Mouse (Mus musculus) forebrain, embryonic 15.5 days (tissue): ENCODE measurements around the gene Atp2b2. TPM values are rescaled to one million over a fixed set of nuclear protein-coding genes. Genes with fewer than 3 reads are reported as not detected.

Experiments used
- ATAC-seq: fragments of 200-750 bp; cut with Nextera tagmentation; replicated peaks from 2 replicates; pipeline ENCODE4 v1.8.0; 2017; ENCODE audit warnings: mild to moderate bottlenecking, moderate TSS enrichment, moderate library complexity
- H3K27ac ChIP-seq: fragments of 300-500 bp; sonication (generic); replicated peaks from 2 replicates; pipeline ENCODE4 v1.5.1; 2015; ENCODE audit warnings: mild to moderate bottlenecking, inconsistent platforms
- H3K27me3 ChIP-seq: fragments of 300-500 bp; sonication (generic); 2 replicates; pipeline ENCODE4 v1.6.1; 2015; ENCODE audit warnings: inconsistent platforms
- H3K36me3 ChIP-seq: fragments of 300-500 bp; sonication (generic); 2 replicates; pipeline ENCODE4 v1.6.1; 2015; ENCODE audit warnings: mild to moderate bottlenecking, inconsistent platforms
- H3K4me1 ChIP-seq: fragments of 300-500 bp; sonication (generic); 2 replicates; pipeline ENCODE4 v1.6.1; 2015; ENCODE audit warnings: inconsistent platforms
- H3K4me2 ChIP-seq: fragments of 300-500 bp; sonication (generic); replicated peaks from 2 replicates; pipeline ENCODE4 v1.6.1; 2015; ENCODE audit warnings: mild to moderate bottlenecking, inconsistent platforms
- H3K4me3 ChIP-seq: fragments of 300-500 bp; sonication (generic); 2 replicates; pipeline ENCODE4 v1.5.1; 2015; ENCODE audit warnings: mild to moderate bottlenecking, inconsistent platforms
- H3K9ac ChIP-seq: fragments of 300-500 bp; sonication (generic); replicated peaks from 2 replicates; pipeline ENCODE4 v1.6.1; 2015; ENCODE audit warnings: mild to moderate bottlenecking, inconsistent platforms
- H3K9me3 ChIP-seq: fragments of 300-500 bp; sonication (generic); 2 replicates; pipeline ENCODE4 v1.6.1; 2016; ENCODE audit warnings: inconsistent platforms
- WGBS: fragments of 180-500 bp; shearing (Covaris S2); methylation state at CpG from one replicate; pipeline ENCODE4 v1.1.7; 2015; ENCODE audit warnings: mixed read lengths; 5-methylcytosine and 5-hydroxymethylcytosine counted together
- polyA plus RNA-seq: library from polyadenylated mRNA; unstranded; fragments of >200 nt; fragmentation: Nextera tagmentation; extraction: Ambion mirVana; gene quantifications from 2 replicates; pipeline ENCODE4 v1.2.1, GENCODE M21; 2015

The Atp2b2 gene
- polyA plus RNA-seq, 1 experiment from 2014 or later: 28.8 TPM

- 81% methylated on average over 6 of the region's 6 CpGs for WGBS
- no peaks in the 10 kb centered on the region for H3K27me3 ChIP-seq
- H3K4me2 ChIP-seq: no peak overlapping the region
- no peak overlapping the region for H3K27ac ChIP-seq
- no peak overlapping the region for H3K9ac ChIP-seq
- no peaks in the 10 kb centered on the region for H3K36me3 ChIP-seq
- no peaks in the 10 kb centered on the region for H3K4me1 ChIP-seq
- H3K4me3 ChIP-seq: no peak overlapping the region
- H3K9me3 ChIP-seq: no peaks in the 10 kb centered on the region
- ATAC-seq: no peak
Measured at GRCm38 (mm10) chr6:114000928-114001327, 41.5 kb downstream of the Atp2b2 start.

- no peak for ATAC-seq
Measured at GRCm38 (mm10) chr6:114000304-114000703, 42.1 kb downstream of the Atp2b2 start.

GRCm38 (mm10) chr6:113998413-113998812 is 44.0 kb downstream of the Atp2b2 start:
- Histone ChIP-seq H3K4me2 (no peak overlapping the region), H3K27ac (no peak overlapping the region), H3K9me3 (no peaks in the 10 kb centered on the region), H3K4me1 (no peaks in the 10 kb centered on the region), H3K4me3 (no peak overlapping the region), H3K9ac (no peak overlapping the region), H3K36me3 (no peaks in the 10 kb centered on the region), H3K27me3 (no peaks in the 10 kb centered on the region)
- ATAC-seq: no peak
- WGBS: 73% methylated on average over 2 of the region's 2 CpGs

More at GRCm38 (mm10) chr6:114000304-114000703, 42.1 kb downstream of the Atp2b2 start:
- H3K4me3 ChIP-seq: no peak overlapping the region
- no peak overlapping the region for H3K9ac ChIP-seq
- no peaks in the 10 kb centered on the region for H3K36me3 ChIP-seq
- no peak overlapping the region for H3K4me2 ChIP-seq
- no peaks in the 10 kb centered on the region for H3K4me1 ChIP-seq
- H3K27ac ChIP-seq: no peak overlapping the region
- WGBS: 50% methylated on average over 7 of the region's 7 CpGs
- no peaks in the 10 kb centered on the region for H3K9me3 ChIP-seq
- no peaks in the 10 kb centered on the region for H3K27me3 ChIP-seq

- peaks cover 13% of the 10 kb centered on the region for H3K4me1 ChIP-seq
- no peaks in the 10 kb centered on the region for H3K9me3 ChIP-seq
- H3K36me3 ChIP-seq: no peaks in the 10 kb centered on the region
- no peak for ATAC-seq
- no peak overlapping the region for H3K4me2 ChIP-seq
- H3K27ac ChIP-seq: no peak overlapping the region
- no peak overlapping the region for H3K9ac ChIP-seq
- H3K27me3 ChIP-seq: no peaks in the 10 kb centered on the region
- WGBS: 97% methylated on average over 5 of the region's 5 CpGs
- no peak overlapping the region for H3K4me3 ChIP-seq
Measured at GRCm38 (mm10) chr6:113994176-113994575, 48.2 kb downstream of the Atp2b2 start.

DNA sequence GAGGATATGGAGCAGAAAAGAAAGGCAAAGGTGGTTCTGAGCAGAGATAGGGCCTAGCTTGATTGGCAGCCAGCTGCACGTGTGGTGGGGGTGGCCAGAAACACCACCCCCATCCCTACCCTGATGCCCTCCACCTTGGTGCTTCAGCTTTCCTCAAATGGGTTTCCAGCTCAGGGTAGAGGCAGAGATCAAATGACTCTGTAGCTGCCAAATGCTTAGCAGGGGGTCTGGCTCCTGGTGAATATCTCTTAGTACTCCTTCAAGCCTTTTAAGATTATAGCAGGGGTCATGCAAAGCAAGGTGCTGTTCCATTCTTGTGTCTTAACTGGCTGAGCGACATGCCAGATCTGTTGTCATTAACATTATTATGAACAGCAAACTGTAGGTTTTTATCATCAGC is 50.3 kb downstream of the Atp2b2 start:
- Histone ChIP-seq H3K27me3 (no peaks in the 10 kb centered on the region), H3K4me3 (no peak overlapping the region), H3K36me3 (no peaks in the 10 kb centered on the region), H3K4me1 (peaks cover 13% of the 10 kb centered on the region), H3K9ac (no peak overlapping the region), H3K9me3 (no peaks in the 10 kb centered on the region), H3K4me2 (no peak overlapping the region), H3K27ac (peak overlapping the region; percentile 59)
- ATAC-seq: no peak
- WGBS: 69% methylated on average over 2 of the region's 2 CpGs

GRCm38 (mm10) chr6:113991482-113991881 is 50.9 kb downstream of the Atp2b2 start:
- H3K9me3 ChIP-seq: no peaks in the 10 kb centered on the region
- ATAC-seq: peak; percentile 69
- peaks cover 18% of the 10 kb centered on the region for H3K4me1 ChIP-seq
- H3K4me2 ChIP-seq: peak overlapping the region; percentile 15; the same call in 1 of the 2 replicates
- peak overlapping the region; percentile 59 for H3K27ac ChIP-seq
- no peak overlapping the region for H3K4me3 ChIP-seq
- no peak overlapping the region for H3K9ac ChIP-seq
- no peaks in the 10 kb centered on the region for H3K27me3 ChIP-seq
- H3K36me3 ChIP-seq: no peaks in the 10 kb centered on the region
- WGBS: 22% methylated on average over 11 of the region's 11 CpGs

- 26% methylated on average over 1 of the region's 1 CpGs for WGBS
Measured at GRCm38 (mm10) chr6:113990044-113990443, 52.4 kb downstream of the Atp2b2 start.

GRCm38 (mm10) chr6:113988521-113988920 is 53.9 kb downstream of the Atp2b2 start:
- Histone ChIP-seq H3K27me3 (no peaks in the 10 kb centered on the region), H3K27ac (no peak overlapping the region), H3K4me2 (no peak overlapping the region), H3K9ac (no peak overlapping the region), H3K9me3 (no peaks in the 10 kb centered on the region), H3K4me3 (no peak overlapping the region), H3K36me3 (no peaks in the 10 kb centered on the region), H3K4me1 (peaks cover 19% of the 10 kb centered on the region)
- 72% methylated on average over 2 of the region's 2 CpGs for WGBS
- ATAC-seq: no peak

More at GRCm38 (mm10) chr6:113990044-113990443, 52.4 kb downstream of the Atp2b2 start:
- no peak overlapping the region for H3K4me3 ChIP-seq
- H3K36me3 ChIP-seq: no peaks in the 10 kb centered on the region
- no peaks in the 10 kb centered on the region for H3K9me3 ChIP-seq
- no peak overlapping the region for H3K27ac ChIP-seq
- no peak overlapping the region for H3K9ac ChIP-seq
- peaks cover 19% of the 10 kb centered on the region for H3K4me1 ChIP-seq
- no peaks in the 10 kb centered on the region for H3K27me3 ChIP-seq
- no peak overlapping the region for H3K4me2 ChIP-seq
- no peak for ATAC-seq

DNA sequence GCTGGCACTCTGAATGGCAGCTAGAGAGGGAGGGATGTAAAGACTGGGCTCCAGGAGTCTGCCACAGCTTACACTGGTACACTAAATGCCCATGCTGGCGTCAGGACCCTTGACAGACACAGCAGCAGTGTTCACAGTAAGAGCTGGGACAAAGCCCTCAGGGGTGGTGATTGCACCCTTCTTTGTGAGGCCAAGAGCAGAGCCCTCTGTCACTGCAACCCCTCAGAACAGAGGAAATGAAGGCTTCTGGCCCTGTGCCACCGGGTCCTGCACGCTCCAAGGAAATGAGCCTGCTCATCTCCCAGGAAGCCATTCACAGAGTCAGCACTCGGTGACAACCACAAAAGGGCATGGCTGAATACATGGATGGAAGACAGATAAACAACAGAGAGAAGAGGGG is 55.7 kb downstream of the Atp2b2 start:
- no peak overlapping the region for H3K27ac ChIP-seq
- ATAC-seq: no peak
- H3K36me3 ChIP-seq: no peaks in the 10 kb centered on the region
- H3K4me3 ChIP-seq: no peak overlapping the region
- H3K9ac ChIP-seq: 0 out of 2 replicates have a peak overlapping the region, but pooled peaks have one; percentile 2
- H3K27me3 ChIP-seq: no peaks in the 10 kb centered on the region
- 40% methylated on average over 4 of the region's 4 CpGs for WGBS
- H3K9me3 ChIP-seq: no peaks in the 10 kb centered on the region
- H3K4me1 ChIP-seq: peaks cover 14% of the 10 kb centered on the region
- no peak overlapping the region for H3K4me2 ChIP-seq

GRCm38 (mm10) chr6:113978673-113979072 is 63.7 kb downstream of the Atp2b2 start:
- no peak for ATAC-seq
- no peak overlapping the region for H3K4me2 ChIP-seq
- no peak overlapping the region for H3K9ac ChIP-seq
- no peak overlapping the region for H3K4me3 ChIP-seq
- 82% methylated on average over 8 of the region's 8 CpGs for WGBS
- no peaks in the 10 kb centered on the region for H3K36me3 ChIP-seq
- H3K27me3 ChIP-seq: no peaks in the 10 kb centered on the region
- peaks cover 3% of the 10 kb centered on the region; the same call in 1 of the 2 replicates for H3K4me1 ChIP-seq
- no peaks in the 10 kb centered on the region for H3K9me3 ChIP-seq
- no peak overlapping the region for H3K27ac ChIP-seq

DNA sequence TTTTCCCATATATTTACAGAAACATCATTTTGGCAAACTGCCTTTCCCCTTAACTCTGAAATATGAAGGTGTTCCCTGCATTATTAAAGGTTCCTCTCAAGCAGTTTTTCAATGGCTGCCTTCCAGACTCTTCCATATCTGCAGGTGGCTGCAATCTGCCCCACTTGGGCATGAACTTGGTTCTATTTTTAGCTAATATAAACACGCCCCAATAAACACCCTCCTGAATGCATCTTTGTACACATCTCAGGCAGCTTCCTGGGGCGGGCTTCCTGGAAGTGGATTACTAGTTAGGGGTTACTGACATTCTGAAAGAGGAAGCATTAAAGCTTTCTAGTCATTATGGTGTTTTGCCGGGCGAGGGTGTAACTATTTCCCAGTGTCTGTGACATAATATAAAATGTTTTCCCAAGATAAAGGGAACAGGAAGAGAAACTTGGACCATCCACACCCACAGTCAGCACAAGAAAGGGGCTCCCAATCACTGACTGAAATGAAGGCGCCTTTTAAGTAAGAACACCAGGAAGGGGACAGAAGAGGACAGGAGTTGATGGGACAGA is 64.2 kb downstream of the Atp2b2 start:
- Histone ChIP-seq H3K27ac (no peak overlapping the region), H3K27me3 (no peaks in the 10 kb centered on the region), H3K4me1 (peaks cover 3% of the 10 kb centered on the region; the same call in 1 of the 2 replicates), H3K4me3 (no peak overlapping the region), H3K36me3 (no peaks in the 10 kb centered on the region), H3K4me2 (no peak overlapping the region), H3K9me3 (no peaks in the 10 kb centered on the region), H3K9ac (no peak overlapping the region)
- WGBS: 69% methylated on average over 5 of the region's 5 CpGs
- ATAC-seq: no peak

DNA sequence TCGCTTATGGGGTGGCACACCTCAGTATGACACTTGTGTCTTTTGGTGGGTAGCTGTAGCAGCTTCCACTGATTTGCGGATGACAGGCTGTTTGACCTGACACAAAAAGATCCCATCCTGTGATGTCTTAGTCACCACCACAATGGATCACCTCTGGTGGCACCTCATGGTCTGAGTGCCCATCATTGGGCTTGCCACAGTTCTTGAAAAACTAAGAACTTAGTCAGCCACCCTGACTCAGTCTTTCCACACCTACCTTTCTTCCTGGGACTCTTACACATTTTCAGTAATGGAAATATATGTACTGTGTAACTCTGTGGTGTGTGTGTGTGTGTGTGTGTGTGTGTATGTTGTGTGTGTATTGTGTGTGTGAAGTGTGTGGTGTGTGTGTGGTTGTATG is 71.5 kb downstream of the Atp2b2 start:
- no peak for ATAC-seq
- 86% methylated on average over 2 of the region's 2 CpGs for WGBS
- H3K27ac ChIP-seq: no peak overlapping the region
- no peaks in the 10 kb centered on the region for H3K27me3 ChIP-seq
- H3K4me2 ChIP-seq: no peak overlapping the region
- 0 out of 2 replicates have a peak, but pooled peaks cover under 1% of the 10 kb centered on the region for H3K4me1 ChIP-seq
- no peaks in the 10 kb centered on the region for H3K36me3 ChIP-seq
- H3K9ac ChIP-seq: no peak overlapping the region
- H3K4me3 ChIP-seq: no peak overlapping the region
- no peaks in the 10 kb centered on the region for H3K9me3 ChIP-seq

GRCm38 (mm10) chr6:113970464-113970863 is 71.9 kb downstream of the Atp2b2 start:
- H3K9me3 ChIP-seq: no peaks in the 10 kb centered on the region
- 0 out of 2 replicates have a peak, but pooled peaks cover 5% of the 10 kb centered on the region for H3K4me1 ChIP-seq
- no peaks in the 10 kb centered on the region for H3K27me3 ChIP-seq
- WGBS: 41% methylated on average over 9 of the region's 9 CpGs
- H3K36me3 ChIP-seq: no peaks in the 10 kb centered on the region
- no peak overlapping the region for H3K4me2 ChIP-seq
- H3K9ac ChIP-seq: no peak overlapping the region
- H3K4me3 ChIP-seq: no peak overlapping the region
- H3K27ac ChIP-seq: no peak overlapping the region
- no peak for ATAC-seq
